Mouse (Mus musculus): ENCODE data around the gene Tmem106a. TPM values are rescaled to one million over a fixed set of nuclear protein-coding genes. Genes with fewer than 3 reads are reported as not detected.
"Not testable (repeated sequence)": the region's sequence is repeated elsewhere in the genome, so short reads cannot be mapped to it uniquely, and the experiment has no call there.

Gene Tmem106a
- polyA plus RNA-seq, 1 experiment: 1.0 TPM

DNA sequence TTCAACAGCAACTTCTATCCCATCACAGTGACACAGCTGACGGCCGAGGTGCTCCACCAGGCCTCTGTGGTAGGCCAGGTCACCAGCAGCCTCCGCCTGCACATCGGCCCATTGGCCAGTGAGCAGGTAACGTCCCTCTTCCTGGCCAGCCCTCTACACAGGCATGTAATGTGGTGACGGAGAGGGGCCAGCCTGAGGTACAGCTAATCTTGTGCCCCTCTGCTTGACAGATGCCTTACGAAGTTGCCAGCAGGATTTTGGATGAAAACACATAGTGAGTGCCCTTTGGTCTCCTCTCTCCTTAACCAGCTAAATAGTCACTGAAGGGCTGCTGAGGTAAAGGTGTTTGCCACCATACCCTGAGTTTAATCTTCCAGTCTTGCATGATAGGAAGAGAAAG, 6.8 kb downstream of the Tmem106a start:
- no peaks in the 10 kb centered on the region for H3K79me2 ChIP-seq (ENCODE audit: control insufficient read depth, insufficient read depth)
- H3ac ChIP-seq (ENCODE audit: control insufficient read depth, insufficient read length, low read depth): no peak overlapping the region
- H3K79me3 ChIP-seq (ENCODE audit: low read depth): no peaks in the 10 kb centered on the region
- no peak for TF ChIP-seq CEBPB (IDR thresholded peaks at IDR 0.05; ENCODE audit: low read depth)
- no peak for TF ChIP-seq MYOD1 (IDR thresholded peaks at IDR 0.05; ENCODE audit: control insufficient read depth, insufficient read length, low read depth)
- TF ChIP-seq USF1 (IDR thresholded peaks at IDR 0.05; ENCODE audit: low read depth): no peak
- no peak for TF ChIP-seq FOSL1 (IDR thresholded peaks at IDR 0.05; ENCODE audit: insufficient read depth, low read length, poor library complexity, severe bottlenecking)
- no peak for TF ChIP-seq CTCF (IDR thresholded peaks at IDR 0.05; ENCODE audit: control insufficient read depth, insufficient read depth, insufficient read length)
- TF ChIP-seq MAX (IDR thresholded peaks at IDR 0.05): no peak
- TF ChIP-seq MYOG (IDR thresholded peaks at IDR 0.05; ENCODE audit: control insufficient read depth, extremely low read depth, insufficient read length): no peak
- H3K36me3 ChIP-seq (ENCODE audit: control insufficient read depth, insufficient read depth): peaks cover 7% of the 10 kb centered on the region
- H3K27me3 ChIP-seq (ENCODE audit: control insufficient read depth, insufficient read depth, insufficient read length): no peaks in the 10 kb centered on the region
- H3K4me3 ChIP-seq (ENCODE audit: insufficient read depth, poor library complexity, severe bottlenecking): no peak overlapping the region

DNA sequence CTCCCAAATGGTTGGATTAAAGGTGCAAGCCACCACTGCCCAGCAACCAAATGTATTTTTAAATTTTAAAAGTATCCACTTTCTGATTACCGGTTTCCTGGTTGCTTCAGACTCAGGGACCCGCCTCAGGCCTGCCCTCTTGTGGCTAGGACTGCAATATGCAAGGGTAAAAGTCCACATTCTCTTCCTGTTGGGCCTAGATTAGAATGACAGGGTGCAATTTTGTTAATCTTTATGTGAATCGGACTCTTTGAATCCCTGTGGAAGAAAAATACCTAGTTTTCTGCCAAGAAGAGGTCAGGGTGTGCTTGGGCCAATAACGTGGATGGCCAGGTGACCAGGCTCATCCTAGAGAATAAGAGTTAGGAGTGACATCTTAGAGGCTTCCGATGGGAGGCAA, 7.4 kb downstream of the Tmem106a start:
- Histone ChIP-seq H3K79me2 (ENCODE audit: control insufficient read depth, insufficient read depth) (no peaks in the 10 kb centered on the region), H3K27me3 (ENCODE audit: control insufficient read depth, insufficient read depth, insufficient read length) (no peaks in the 10 kb centered on the region), H3ac (ENCODE audit: control insufficient read depth, insufficient read length, low read depth) (no peak overlapping the region), H3K36me3 (ENCODE audit: control insufficient read depth, insufficient read depth) (peaks cover 7% of the 10 kb centered on the region), H3K79me3 (ENCODE audit: low read depth) (no peaks in the 10 kb centered on the region), H3K4me3 (ENCODE audit: insufficient read depth, poor library complexity, severe bottlenecking) (no peak overlapping the region)
- no peak for TF ChIP-seq MAX (IDR thresholded peaks at IDR 0.05)
- no peak for TF ChIP-seq MYOG (IDR thresholded peaks at IDR 0.05; ENCODE audit: control insufficient read depth, extremely low read depth, insufficient read length)
- peak; percentile 10 for TF ChIP-seq CTCF (IDR thresholded peaks at IDR 0.05; ENCODE audit: control insufficient read depth, insufficient read depth, insufficient read length)

DNA sequence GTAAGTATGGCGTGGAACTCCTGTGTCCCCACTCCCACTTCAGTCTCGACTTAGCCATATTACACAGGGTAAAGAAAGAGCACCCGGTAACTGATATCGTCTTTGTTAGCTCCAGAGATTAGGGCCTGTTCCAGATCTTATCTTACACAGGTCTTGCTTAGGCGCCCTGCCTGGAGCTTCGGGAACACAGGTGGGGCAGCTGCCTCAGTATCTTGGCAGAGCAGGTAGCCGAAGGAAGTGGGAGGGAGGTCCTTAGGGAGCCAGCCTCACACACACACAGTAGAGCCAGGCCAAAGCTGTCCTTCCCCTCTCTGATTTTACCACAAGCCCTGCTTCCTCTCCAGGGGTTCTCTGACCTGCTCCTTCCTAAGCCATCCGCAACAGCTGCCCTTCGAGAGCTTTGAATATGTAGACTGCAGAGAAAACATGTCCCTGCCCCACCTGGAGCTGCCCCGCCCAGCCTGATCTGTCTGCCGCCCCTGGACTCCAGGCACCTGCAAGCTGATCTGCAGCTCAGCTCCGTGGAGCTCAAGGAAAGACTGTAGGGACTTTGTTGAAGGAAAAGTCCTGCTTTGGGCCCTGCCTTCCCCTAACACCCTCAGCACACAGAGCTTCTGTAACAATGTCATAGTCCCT, 8.1 kb downstream of the Tmem106a start:
- Histone ChIP-seq H3K4me3 (ENCODE audit: insufficient read depth, poor library complexity, severe bottlenecking) (no peak overlapping the region), H3K27me3 (ENCODE audit: control insufficient read depth, insufficient read depth, insufficient read length) (no peaks in the 10 kb centered on the region), H3K36me3 (ENCODE audit: control insufficient read depth, insufficient read depth) (peaks cover 7% of the 10 kb centered on the region), H3K79me2 (ENCODE audit: control insufficient read depth, insufficient read depth) (no peaks in the 10 kb centered on the region), H3ac (ENCODE audit: control insufficient read depth, insufficient read length, low read depth) (no peak overlapping the region), H3K79me3 (ENCODE audit: low read depth) (no peaks in the 10 kb centered on the region)
- TF ChIP-seq FOSL1 (IDR thresholded peaks at IDR 0.05; ENCODE audit: insufficient read depth, low read length, poor library complexity, severe bottlenecking): no peak
- TF ChIP-seq MAX (IDR thresholded peaks at IDR 0.05): no peak
- TF ChIP-seq MYOG (IDR thresholded peaks at IDR 0.05; ENCODE audit: control insufficient read depth, extremely low read depth, insufficient read length): no peak
- no peak for TF ChIP-seq CEBPB (IDR thresholded peaks at IDR 0.05; ENCODE audit: low read depth)
- no peak for TF ChIP-seq MYOD1 (IDR thresholded peaks at IDR 0.05; ENCODE audit: control insufficient read depth, insufficient read length, low read depth)
- no peak for TF ChIP-seq USF1 (IDR thresholded peaks at IDR 0.05; ENCODE audit: low read depth)
- no peak for TF ChIP-seq CTCF (IDR thresholded peaks at IDR 0.05; ENCODE audit: control insufficient read depth, insufficient read depth, insufficient read length)

DNA sequence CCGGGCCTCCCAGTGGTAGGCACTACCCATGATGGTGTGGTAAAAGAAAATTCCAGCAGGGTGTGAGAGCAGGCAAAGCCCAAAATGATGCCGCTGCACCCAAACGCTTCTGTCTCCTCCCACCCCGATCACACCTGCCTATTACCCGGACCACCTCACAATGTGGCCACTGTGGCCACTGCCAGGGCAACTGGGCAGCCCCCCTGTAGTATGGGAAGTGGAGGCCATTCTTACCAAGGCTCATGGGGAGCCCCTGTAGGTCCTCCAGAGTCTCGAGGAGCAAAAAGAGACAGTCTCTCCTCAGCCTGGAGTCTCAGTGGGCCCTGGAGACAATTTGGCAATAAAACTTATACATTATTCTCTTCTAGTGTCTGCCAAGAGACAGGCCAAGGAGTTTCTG, 17.1 kb downstream of the Tmem106a start, which contains the start of gene Gm11634:
TSS of gene Gm11634 (minus strand) at position 101 of the 400 bp plus-strand sequence.
- Histone ChIP-seq H3K27me3 (ENCODE audit: control insufficient read depth, insufficient read depth, insufficient read length) (peaks cover 17% of the 10 kb centered on the region), H3K36me3 (ENCODE audit: control insufficient read depth, insufficient read depth) (no peaks in the 10 kb centered on the region), H3ac (ENCODE audit: control insufficient read depth, insufficient read length, low read depth) (no peak within 1 kb of the TSS), H3K4me3 (ENCODE audit: insufficient read depth, poor library complexity, severe bottlenecking) (no peak within 1 kb of the TSS), H3K79me3 (ENCODE audit: low read depth) (no peaks in the 10 kb centered on the region), H3K79me2 (ENCODE audit: control insufficient read depth, insufficient read depth) (no peaks in the 10 kb centered on the region)
- TF ChIP-seq CEBPB (IDR thresholded peaks at IDR 0.05; ENCODE audit: low read depth): no peak
- no peak for TF ChIP-seq MAX (IDR thresholded peaks at IDR 0.05)
- no peak for TF ChIP-seq MYOG (IDR thresholded peaks at IDR 0.05; ENCODE audit: control insufficient read depth, extremely low read depth, insufficient read length)
- TF ChIP-seq CTCF (IDR thresholded peaks at IDR 0.05; ENCODE audit: control insufficient read depth, insufficient read depth, insufficient read length): no peak
- TF ChIP-seq USF1 (IDR thresholded peaks at IDR 0.05; ENCODE audit: low read depth): no peak
- no peak for TF ChIP-seq MYOD1 (IDR thresholded peaks at IDR 0.05; ENCODE audit: control insufficient read depth, insufficient read length, low read depth)
- TF ChIP-seq FOSL1 (IDR thresholded peaks at IDR 0.05; ENCODE audit: insufficient read depth, low read length, poor library complexity, severe bottlenecking): no peak

DNA sequence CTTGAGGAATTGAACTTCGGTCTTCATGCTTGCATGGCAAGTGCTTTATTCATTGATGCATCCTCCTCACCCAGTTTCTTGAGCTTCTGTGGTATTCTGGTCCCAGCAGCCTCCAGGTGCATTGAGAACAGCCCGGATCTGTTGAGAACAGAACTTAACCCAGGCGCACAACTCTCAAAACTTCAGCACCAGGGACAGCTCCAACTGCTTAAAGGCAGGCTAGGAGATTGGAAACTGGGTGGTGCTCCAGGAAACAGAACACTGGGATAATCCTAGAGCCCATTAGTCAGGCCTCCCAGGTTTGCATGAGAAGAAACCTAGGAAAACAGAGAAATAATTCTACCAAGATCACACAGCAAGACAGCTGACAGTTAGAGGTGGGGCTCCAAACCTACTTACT, 20.4 kb downstream of the Tmem106a start:
- Histone ChIP-seq H3K79me2 (ENCODE audit: control insufficient read depth, insufficient read depth) (no peaks in the 10 kb centered on the region), H3ac (ENCODE audit: control insufficient read depth, insufficient read length, low read depth) (no peak overlapping the region), H3K79me3 (ENCODE audit: low read depth) (no peaks in the 10 kb centered on the region), H3K27me3 (ENCODE audit: control insufficient read depth, insufficient read depth, insufficient read length) (peaks cover 10% of the 10 kb centered on the region), H3K4me3 (ENCODE audit: insufficient read depth, poor library complexity, severe bottlenecking) (no peak overlapping the region), H3K36me3 (ENCODE audit: control insufficient read depth, insufficient read depth) (no peaks in the 10 kb centered on the region)
- TF ChIP-seq MAX (IDR thresholded peaks at IDR 0.05) (peak; percentile 65), CTCF (IDR thresholded peaks at IDR 0.05; ENCODE audit: control insufficient read depth, insufficient read depth, insufficient read length) (no peak)

DNA sequence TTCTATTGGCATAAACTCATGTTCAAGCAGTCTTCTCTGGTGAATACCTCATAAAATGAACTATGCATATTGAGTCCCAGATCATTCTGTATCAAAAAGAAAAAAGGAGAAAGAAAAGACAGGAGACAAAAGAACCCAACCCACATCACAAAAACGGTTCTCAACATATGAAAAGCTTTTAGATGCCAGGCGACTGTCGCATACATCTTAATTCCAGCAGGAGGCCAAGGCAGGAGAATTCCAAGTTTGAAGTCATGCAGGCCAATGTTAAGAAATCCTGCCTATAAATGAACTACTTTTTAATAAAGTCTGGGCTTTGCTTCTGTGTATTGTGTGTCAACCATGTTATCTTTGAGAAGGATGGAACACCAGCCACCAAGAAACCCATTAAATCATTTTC, 22.1 kb downstream of the Tmem106a start:
- TF ChIP-seq FOSL1 (IDR thresholded peaks at IDR 0.05; ENCODE audit: insufficient read depth, low read length, poor library complexity, severe bottlenecking) (no peak), USF1 (IDR thresholded peaks at IDR 0.05; ENCODE audit: low read depth) (no peak), MYOG (IDR thresholded peaks at IDR 0.05; ENCODE audit: control insufficient read depth, extremely low read depth, insufficient read length) (no peak), MYOD1 (IDR thresholded peaks at IDR 0.05; ENCODE audit: control insufficient read depth, insufficient read length, low read depth) (no peak), CEBPB (IDR thresholded peaks at IDR 0.05; ENCODE audit: low read depth) (no peak), CTCF (IDR thresholded peaks at IDR 0.05; ENCODE audit: control insufficient read depth, insufficient read depth, insufficient read length) (no peak), MAX (IDR thresholded peaks at IDR 0.05) (no peak)
- Histone ChIP-seq H3K79me2 (ENCODE audit: control insufficient read depth, insufficient read depth) (no peaks in the 10 kb centered on the region), H3K27me3 (ENCODE audit: control insufficient read depth, insufficient read depth, insufficient read length) (peaks cover 7% of the 10 kb centered on the region), H3K4me3 (ENCODE audit: insufficient read depth, poor library complexity, severe bottlenecking) (no peak overlapping the region), H3ac (ENCODE audit: control insufficient read depth, insufficient read length, low read depth) (no peak overlapping the region), H3K36me3 (ENCODE audit: control insufficient read depth, insufficient read depth) (no peaks in the 10 kb centered on the region), H3K79me3 (ENCODE audit: low read depth) (no peaks in the 10 kb centered on the region)

DNA sequence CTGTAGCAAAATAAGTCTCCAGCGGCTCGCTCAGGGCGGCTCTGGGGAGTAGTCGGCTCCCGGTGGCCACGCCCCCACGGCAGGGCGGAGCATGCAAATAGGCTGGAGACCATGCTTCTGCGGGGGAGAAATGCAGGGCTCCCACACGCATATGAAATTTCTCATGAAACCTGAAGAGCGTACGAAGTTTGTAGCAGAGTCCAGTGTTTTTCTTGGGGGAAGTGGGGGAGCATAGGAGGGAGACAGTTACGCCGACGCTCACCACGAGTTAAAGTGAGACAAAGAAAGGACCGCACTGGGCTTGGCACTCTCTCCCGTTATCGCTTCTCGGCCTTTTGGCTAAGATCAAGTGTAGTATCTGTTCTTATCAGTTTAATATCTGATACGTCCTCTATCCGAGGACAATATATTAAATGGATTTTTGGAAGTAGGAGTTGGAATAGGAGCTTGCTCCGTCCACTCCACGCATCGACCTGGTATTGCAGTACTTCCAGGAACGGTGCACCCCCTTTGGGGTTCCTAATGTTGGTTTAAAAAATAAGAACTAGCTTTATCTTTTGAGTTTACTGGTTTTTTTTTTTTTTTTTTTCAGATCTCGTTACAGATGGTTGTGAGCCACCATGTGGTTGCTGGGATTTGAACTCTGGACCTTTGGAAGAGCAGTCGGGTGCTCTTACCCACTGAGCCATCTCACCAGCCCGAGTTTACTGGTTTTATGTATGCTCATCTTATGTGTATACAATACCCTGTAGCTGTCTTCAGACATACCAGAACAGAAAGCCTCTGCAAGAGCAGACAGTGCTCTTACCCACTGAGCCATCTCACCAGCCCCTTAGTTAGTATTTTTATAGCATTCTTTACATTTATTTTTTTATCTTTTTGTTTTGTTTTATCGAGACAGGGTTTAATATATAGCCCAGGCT, 22.8 kb downstream of the Tmem106a start:
- H3K79me2 ChIP-seq (ENCODE audit: control insufficient read depth, insufficient read depth); H3K79me3 ChIP-seq (ENCODE audit: low read depth); H3K27me3 ChIP-seq (ENCODE audit: control insufficient read depth, insufficient read depth, insufficient read length); H3K36me3 ChIP-seq (ENCODE audit: control insufficient read depth, insufficient read depth); H3K4me3 ChIP-seq (ENCODE audit: insufficient read depth, poor library complexity, severe bottlenecking): not testable (repeated sequence)
- H3ac ChIP-seq (ENCODE audit: control insufficient read depth, insufficient read length, low read depth): peak overlapping the region; percentile 35

DNA sequence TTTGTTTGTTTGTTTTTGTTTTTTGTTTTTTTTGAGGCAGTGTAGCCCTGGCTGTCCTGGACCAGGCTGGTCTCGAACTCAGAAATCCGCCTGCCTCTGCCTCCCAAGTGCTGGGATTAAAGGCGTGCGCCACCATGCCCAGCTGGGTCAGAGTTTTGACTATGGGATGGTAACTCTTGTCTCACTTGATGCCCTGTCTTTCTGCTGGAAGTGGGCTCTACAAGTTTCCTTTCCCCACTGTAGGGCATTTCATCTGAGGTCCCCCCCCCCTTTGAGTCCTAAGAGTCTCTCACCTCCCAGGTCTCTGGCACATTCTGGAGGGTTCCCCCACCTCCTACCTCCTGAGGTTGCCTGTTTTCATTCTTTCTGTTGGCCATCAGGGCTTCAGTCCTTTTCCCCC, 25.1 kb downstream of the Tmem106a start:
- H3K27me3 ChIP-seq (ENCODE audit: control insufficient read depth, insufficient read depth, insufficient read length); H3K4me3 ChIP-seq (ENCODE audit: insufficient read depth, poor library complexity, severe bottlenecking); H3ac ChIP-seq (ENCODE audit: control insufficient read depth, insufficient read length, low read depth); H3K36me3 ChIP-seq (ENCODE audit: control insufficient read depth, insufficient read depth); H3K79me2 ChIP-seq (ENCODE audit: control insufficient read depth, insufficient read depth); H3K79me3 ChIP-seq (ENCODE audit: low read depth): not testable (repeated sequence)
